In the genomic region with DNA sequence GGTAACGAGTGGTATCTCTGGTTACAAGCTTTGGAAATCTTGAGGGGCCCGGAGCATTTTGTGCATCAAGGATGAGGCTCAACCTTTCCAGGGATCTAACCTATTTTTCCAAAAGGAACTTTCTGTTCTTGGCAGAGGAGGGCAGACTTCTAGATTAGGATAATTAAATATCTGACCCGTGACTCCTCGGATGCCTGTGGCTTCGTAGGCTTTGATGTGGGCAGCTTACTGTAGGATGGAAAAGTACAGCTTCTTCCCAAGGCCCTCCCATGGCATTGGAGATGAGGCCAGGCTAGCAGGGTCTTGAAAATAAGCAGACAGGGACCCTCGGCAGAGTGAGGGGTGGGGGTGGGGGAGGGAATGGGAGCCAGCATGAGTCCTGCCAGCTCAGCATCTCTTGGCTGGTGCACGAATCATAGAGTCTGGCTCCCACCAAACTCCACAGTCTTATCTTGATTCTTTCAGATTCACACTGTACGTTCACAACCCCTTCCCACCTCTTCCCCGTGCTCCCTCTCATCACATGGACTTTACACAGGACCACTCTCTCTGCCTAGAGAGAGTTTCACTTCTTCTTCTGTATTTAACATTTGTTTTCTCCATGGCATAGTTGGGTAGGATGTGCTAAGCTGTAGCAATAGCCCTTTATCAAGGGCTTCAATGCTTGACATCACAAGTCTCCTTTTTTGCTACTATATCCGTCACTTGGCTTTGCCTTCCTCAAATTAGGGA, we compare ENCODE assay signal across 12 mouse cellular contexts.
DNase-seq lines count a peak whose midpoint lies in the region; ATAC-seq and TF ChIP-seq lines count a peak whose summit lies in the region.
"Had no signal": no experiment of that assay in that cellular context is flagged by ENCODE, and none has a peak within 500 bp of the region (broad histone marks: within the 10 kb centered on the region; RNA-seq: fewer than 3 reads in every experiment).

No protein-coding gene starts in this region.

- H3K27ac ChIP-seq in hindbrain, embryonic 15.5 days (replicated peaks), result peak overlapping the region; percentile 46; the same call in 1 of the 2 replicates
- H3K27ac ChIP-seq in hindbrain, embryonic 12.5 days, result no peak overlapping the region
- H3K27ac ChIP-seq in lung, embryonic 16.5 days (ENCODE audit: low read length), result peak overlapping the region; percentile 65
- no peak overlapping the region for H3K27ac ChIP-seq in embryonic facial prominence, embryonic 10.5 days (replicated peaks)
- no peak overlapping the region for H3K27ac ChIP-seq in thymus, adult 2 months (ENCODE audit: control insufficient read depth, insufficient read depth, low read length)

- POLR2A ChIA-PET in Patski (lab: Charles Lee), result interaction anchor here (0.8 kb wide), 1 partner anchor 9 kb away, joined by 3 read pairs; no protein-coding TSS in a partner anchor

- no peaks in the 10 kb centered on the region for H3K9me3 ChIP-seq in hindbrain, embryonic 15.5 days
- H3K9me3 ChIP-seq in hindbrain, embryonic 12.5 days (replicated peaks), result no peaks in the 10 kb centered on the region
- H3K9me3 ChIP-seq in lung, embryonic 16.5 days (ENCODE audit: control insufficient read depth, low read length), result no peaks in the 10 kb centered on the region
- H3K9me3 ChIP-seq in embryonic facial prominence, embryonic 10.5 days, result no peaks in the 10 kb centered on the region

- TF ChIP-seq CTCF in Patski (IDR thresholded peaks at IDR 0.05), result no peak
- TF ChIP-seq CTCF in thymus, adult 2 months (IDR thresholded peaks at IDR 0.05; ENCODE audit: borderline replicate concordance, control insufficient read depth, extremely low read depth, insufficient read depth, low read length, poor library complexity), result no peak

- in situ Hi-C loops in Patski (cut with MboI; ENCODE audit: low pct_unique_long_range_greater_than_20kb), result no loop called here

- H3K4me1 ChIP-seq in hindbrain, embryonic 15.5 days (replicated peaks), result peaks cover 15% of the 10 kb centered on the region
- peaks cover 10% of the 10 kb centered on the region for H3K4me1 ChIP-seq in hindbrain, embryonic 12.5 days
- H3K4me1 ChIP-seq in lung, embryonic 16.5 days (replicated peaks; ENCODE audit: control insufficient read depth, insufficient read depth, low read length), result peaks cover 11% of the 10 kb centered on the region
- H3K4me1 ChIP-seq in embryonic facial prominence, embryonic 10.5 days, result peaks cover 19% of the 10 kb centered on the region
- H3K4me1 ChIP-seq in thymus, adult 2 months (replicated peaks; ENCODE audit: control insufficient read depth, insufficient read depth, low read length), result no peaks in the 10 kb centered on the region

- H3K36me3 ChIP-seq in hindbrain, embryonic 15.5 days, result no peaks in the 10 kb centered on the region
- H3K36me3 ChIP-seq in hindbrain, embryonic 12.5 days, result no peaks in the 10 kb centered on the region
- H3K36me3 ChIP-seq in lung, embryonic 16.5 days (ENCODE audit: control insufficient read depth, insufficient read depth, low read length), result no peaks in the 10 kb centered on the region
- H3K36me3 ChIP-seq in embryonic facial prominence, embryonic 10.5 days (replicated peaks), result no peaks in the 10 kb centered on the region
- no peaks in the 10 kb centered on the region for H3K36me3 ChIP-seq in thymus, adult 2 months (ENCODE audit: control insufficient read depth, insufficient read depth, low read length)

- no peak overlapping the region for H3K4me3 ChIP-seq in hindbrain, embryonic 15.5 days
- H3K4me3 ChIP-seq in hindbrain, embryonic 12.5 days, result no peak overlapping the region
- no peak overlapping the region for H3K4me3 ChIP-seq in lung, embryonic 16.5 days (ENCODE audit: low read length)
- no peak overlapping the region for H3K4me3 ChIP-seq in embryonic facial prominence, embryonic 10.5 days
- H3K4me3 ChIP-seq in thymus, adult 2 months (ENCODE audit: control insufficient read depth, insufficient read depth, low read length), result no peak overlapping the region

- CTCF ChIA-PET in Patski (lab: Charles Lee), result interaction anchor here (1.0 kb wide), 1 partner anchor 10 kb away, joined by 3 read pairs; no protein-coding TSS in a partner anchor

- no peak for ATAC-seq in hindbrain, embryonic 15.5 days (ENCODE audit: low FRiP score, low read depth)
- no peak for ATAC-seq in hindbrain, embryonic 12.5 days (ENCODE audit: low FRiP score)
- no peak for ATAC-seq in lung, embryonic 16.5 days (ENCODE audit: low read depth)
- peak; percentile 58 for ATAC-seq in Patski
- no peak for ATAC-seq in erythroblast, adult 5-6 weeks (replicated peaks; ENCODE audit: low FRiP score, poor library complexity, severe bottlenecking)

- TF ChIP-seq POLR2A in thymus, adult 2 months (IDR thresholded peaks at IDR 0.05; ENCODE audit: control insufficient read depth, extremely low read depth, insufficient read depth, low read length, poor library complexity), result no peak

- H3K27me3 ChIP-seq in hindbrain, embryonic 15.5 days, result no peaks in the 10 kb centered on the region
- no peaks in the 10 kb centered on the region for H3K27me3 ChIP-seq in hindbrain, embryonic 12.5 days
- no peaks in the 10 kb centered on the region for H3K27me3 ChIP-seq in lung, embryonic 16.5 days (ENCODE audit: control insufficient read depth, insufficient read depth, low read depth, low read length)
- H3K27me3 ChIP-seq in Patski, result no peaks in the 10 kb centered on the region
- no peaks in the 10 kb centered on the region; the same call in 1 of the 2 replicates for H3K27me3 ChIP-seq in embryonic facial prominence, embryonic 10.5 days (replicated peaks; ENCODE audit: low read depth, poor library complexity, severe bottlenecking)
- no peaks in the 10 kb centered on the region for H3K27me3 ChIP-seq in thymus, adult 2 months (ENCODE audit: control insufficient read depth, insufficient read depth, low read length)

- no peak overlapping the region for H3K4me2 ChIP-seq in hindbrain, embryonic 15.5 days
- H3K4me2 ChIP-seq in hindbrain, embryonic 12.5 days (replicated peaks), result no peak overlapping the region
- no peak overlapping the region for H3K4me2 ChIP-seq in lung, embryonic 16.5 days (ENCODE audit: low read depth, low read length)

- 71% methylated on average over 10 of the region's 10 CpGs for WGBS in hindbrain, embryonic 15.5 days
- WGBS in hindbrain, embryonic 12.5 days, result 79% methylated on average over 10 of the region's 10 CpGs
- WGBS in lung, embryonic 16.5 days, result 62% methylated on average over 10 of the region's 10 CpGs
- WGBS in embryonic facial prominence, embryonic 10.5 days, result 78% methylated on average over 10 of the region's 10 CpGs
- 79% methylated on average over 10 of the region's 10 CpGs for WGBS in thymus, adult 2 months

- no peak overlapping the region for H3K9ac ChIP-seq in hindbrain, embryonic 15.5 days
- no peak overlapping the region for H3K9ac ChIP-seq in hindbrain, embryonic 12.5 days
- no peak overlapping the region for H3K9ac ChIP-seq in lung, embryonic 16.5 days (ENCODE audit: low read length)

- DNase-seq in lung, postnatal 4 days, result no peak
- peak; percentile 58 for DNase-seq in Patski (ENCODE audit: low read depth, low spot score)
- peak; percentile 5 for DNase-seq in embryonic facial prominence, embryonic 10.5 days (ENCODE audit: low spot score)
- DNase-seq in thymus, adult 2 months, result no peak
- DNase-seq: cerebellum, adult 8-10 months; embryo, embryonic 11 days; gastrocnemius, postnatal 25 days; liver had no signal

Comparison
In these comparisons a context has a peak if more than half of its experiments do, and no peak if none do; other contexts are left out.
1. H3K27ac ChIP-seq: peak in hindbrain, embryonic 15.5 days (single experiment) and lung, embryonic 16.5 days (single experiment); none in hindbrain, embryonic 12.5 days (single experiment), embryonic facial prominence, embryonic 10.5 days (single experiment) and thymus, adult 2 months (single experiment).
2. DNase-seq: peak in Patski (single experiment) and embryonic facial prominence, embryonic 10.5 days (single experiment); none in lung, postnatal 4 days (0 of 2) and thymus, adult 2 months (single experiment).